Mouse (Mus musculus): ENCODE measurements around the gene Cyb5b.
"Not testable (repeated sequence)": the region's sequence is repeated elsewhere in the genome, so short reads cannot be mapped to it uniquely, and the experiment has no call there.

Gene Cyb5b

GRCm38 (mm10) chr8:107167848-107168247, 17.4 kb downstream of the Cyb5b start:
- in situ Hi-C loops (cut with MseI, MboI) = no loop called here

DNA sequence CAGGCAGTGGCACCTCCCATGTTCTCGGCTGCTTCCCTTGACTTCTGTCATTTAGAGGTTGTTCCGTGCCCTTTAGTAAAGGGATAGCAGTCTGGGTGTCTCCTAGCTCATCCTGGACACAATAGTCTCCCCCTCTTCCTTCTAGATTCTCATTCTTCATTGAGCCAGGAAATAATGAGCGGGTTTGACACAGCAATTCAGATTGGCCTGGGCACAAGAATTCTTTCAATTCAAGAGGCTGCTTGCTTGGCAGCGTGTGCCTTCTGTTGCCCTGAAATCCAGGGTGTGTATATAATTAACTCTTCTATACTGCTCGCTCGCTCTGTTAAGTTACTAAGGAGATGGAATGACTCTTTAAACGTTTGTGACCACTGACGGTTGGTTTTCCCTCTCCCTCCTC, 21.7 kb downstream of the Cyb5b start:
- in situ Hi-C loops (cut with MseI, MboI) = loop anchor here in 1 of 2 experiments (10.0 kb wide), 1 partner anchor 57 kb away; no protein-coding TSS in a partner anchor

DNA sequence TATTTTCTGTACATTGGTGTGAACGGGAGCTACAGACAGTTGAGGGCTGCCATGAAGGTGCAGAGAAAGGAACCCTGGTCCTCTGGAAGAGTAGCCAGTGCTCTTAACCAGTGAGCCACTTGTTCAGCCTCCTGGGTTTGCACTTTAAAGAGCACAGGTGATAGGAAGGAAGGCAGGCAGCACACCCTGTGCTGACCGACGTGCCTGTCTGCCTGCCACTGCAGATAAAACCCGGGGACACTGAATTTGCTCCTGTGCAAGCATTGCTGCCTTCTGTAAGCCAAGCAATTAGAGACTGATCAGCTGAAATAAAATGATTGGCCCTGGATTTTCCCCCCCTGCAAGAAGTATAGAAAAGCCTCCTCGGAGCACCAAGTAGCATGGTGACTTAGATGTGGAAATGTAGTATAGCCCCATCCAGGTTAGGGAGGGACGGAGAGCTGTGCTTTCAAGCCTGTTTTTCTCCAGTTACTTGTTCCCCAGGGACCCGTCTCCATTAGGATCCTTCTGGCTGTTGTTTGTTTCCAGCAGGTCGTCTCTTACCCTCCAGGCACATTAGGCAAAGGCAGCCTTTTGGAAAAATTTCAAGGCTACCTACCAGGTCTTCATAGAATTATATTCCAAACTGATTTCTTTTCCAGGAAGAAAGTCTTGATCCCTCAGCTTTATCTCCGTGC, 22.7 kb downstream of the Cyb5b start:
- in situ Hi-C loops (cut with MseI, MboI) = loop anchor here in 1 of 2 experiments (10.0 kb wide), 1 partner anchor 58 kb away; no protein-coding TSS in a partner anchor

- in situ Hi-C loops (cut with MseI, MboI) = no loop called here
Measured at GRCm38 (mm10) chr8:107181122-107181521, 30.7 kb downstream of the Cyb5b start.

DNA sequence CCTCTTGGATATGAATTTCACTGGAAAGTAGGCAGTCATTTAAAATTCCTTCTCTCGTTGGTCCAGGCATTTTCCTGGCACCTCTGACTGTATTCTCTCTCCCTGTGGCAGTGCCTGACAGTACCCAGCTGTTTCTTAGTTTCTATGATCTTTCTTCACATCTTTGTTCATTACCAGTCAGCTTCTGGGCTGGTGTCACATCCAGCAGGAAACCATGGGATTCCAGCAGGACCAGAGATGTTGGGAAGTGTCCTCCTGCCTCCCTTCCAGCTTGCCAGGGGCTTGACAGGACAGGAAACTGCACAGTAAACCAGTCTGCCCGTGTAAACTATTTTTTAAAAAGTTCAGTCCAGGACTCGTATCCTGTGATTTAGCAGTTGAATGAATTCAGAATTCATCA, 34.6 kb downstream of the Cyb5b start:
- in situ Hi-C loops (cut with MseI, MboI) = no loop called here

- in situ Hi-C loops (cut with MseI, MboI) = no loop called here
Measured at GRCm38 (mm10) chr8:107186659-107187390, 36.4 kb downstream of the Cyb5b start.

DNA sequence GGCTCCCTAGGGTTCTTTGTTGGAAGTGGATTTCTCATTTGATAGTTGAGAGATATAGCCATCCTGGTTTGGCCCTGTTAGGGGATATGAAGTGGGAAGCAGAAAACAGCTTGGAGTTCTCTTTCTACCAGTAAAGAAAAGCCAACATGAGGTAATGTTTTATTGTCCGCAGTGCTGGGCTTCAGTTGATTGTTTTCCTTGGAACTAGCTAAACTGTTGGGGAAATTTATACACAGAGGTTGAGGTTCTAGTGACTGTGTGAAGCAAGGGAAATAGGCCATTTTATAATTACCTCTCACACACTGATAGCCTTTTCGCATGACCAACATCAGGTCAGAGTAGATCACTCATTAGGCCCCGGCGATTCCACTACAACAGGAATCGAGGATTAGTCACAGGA, 37.2 kb downstream of the Cyb5b start:
- in situ Hi-C loops (cut with MseI, MboI) = no loop called here

- in situ Hi-C loops (cut with MseI, MboI) = no loop called here
Measured at GRCm38 (mm10) chr8:107192631-107193030, 42.2 kb downstream of the Cyb5b start.

- in situ Hi-C loops (cut with MseI, MboI) = no loop called here
Measured at GRCm38 (mm10) chr8:107193331-107193730, 42.9 kb downstream of the Cyb5b start.

DNA sequence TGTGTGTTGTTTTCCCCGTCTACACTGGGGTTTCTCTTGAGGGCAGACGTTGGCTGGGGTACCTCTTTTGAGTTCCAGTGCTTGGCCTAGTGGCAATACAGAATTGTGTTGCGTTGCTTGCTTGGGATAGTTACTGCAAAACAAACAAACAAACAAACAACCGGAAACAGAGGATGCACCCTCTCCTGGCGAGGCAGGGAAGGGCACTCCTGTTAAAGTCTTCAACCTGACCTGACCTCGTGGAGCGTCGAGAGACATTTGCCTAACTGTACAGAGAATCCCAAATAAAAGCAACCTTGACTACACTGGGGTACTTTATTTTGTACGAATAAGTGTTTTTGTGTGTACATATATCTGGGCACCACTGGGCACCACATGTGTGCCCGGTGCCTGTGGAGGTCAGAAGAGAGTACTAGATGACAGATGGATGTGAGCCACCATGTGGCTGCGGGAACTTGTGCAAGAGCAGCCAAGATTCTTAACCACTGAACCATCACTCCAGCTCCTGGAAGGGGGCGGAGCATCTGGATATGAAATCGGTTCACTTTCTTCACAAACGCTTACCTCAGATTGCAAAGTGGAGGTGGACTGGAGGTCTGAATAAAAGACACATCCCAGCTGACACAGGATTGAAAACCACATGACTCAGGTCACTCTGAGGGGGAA, 44.5 kb downstream of the Cyb5b start:
- in situ Hi-C loops (cut with MseI, MboI) = no loop called here

- in situ Hi-C loops (cut with MseI, MboI) = no loop called here
Measured at GRCm38 (mm10) chr8:107197901-107198826, 47.7 kb downstream of the Cyb5b start.

- in situ Hi-C loops (cut with MseI, MboI) = no loop called here
Measured at GRCm38 (mm10) chr8:107205164-107205563, 54.7 kb downstream of the Cyb5b start.

DNA sequence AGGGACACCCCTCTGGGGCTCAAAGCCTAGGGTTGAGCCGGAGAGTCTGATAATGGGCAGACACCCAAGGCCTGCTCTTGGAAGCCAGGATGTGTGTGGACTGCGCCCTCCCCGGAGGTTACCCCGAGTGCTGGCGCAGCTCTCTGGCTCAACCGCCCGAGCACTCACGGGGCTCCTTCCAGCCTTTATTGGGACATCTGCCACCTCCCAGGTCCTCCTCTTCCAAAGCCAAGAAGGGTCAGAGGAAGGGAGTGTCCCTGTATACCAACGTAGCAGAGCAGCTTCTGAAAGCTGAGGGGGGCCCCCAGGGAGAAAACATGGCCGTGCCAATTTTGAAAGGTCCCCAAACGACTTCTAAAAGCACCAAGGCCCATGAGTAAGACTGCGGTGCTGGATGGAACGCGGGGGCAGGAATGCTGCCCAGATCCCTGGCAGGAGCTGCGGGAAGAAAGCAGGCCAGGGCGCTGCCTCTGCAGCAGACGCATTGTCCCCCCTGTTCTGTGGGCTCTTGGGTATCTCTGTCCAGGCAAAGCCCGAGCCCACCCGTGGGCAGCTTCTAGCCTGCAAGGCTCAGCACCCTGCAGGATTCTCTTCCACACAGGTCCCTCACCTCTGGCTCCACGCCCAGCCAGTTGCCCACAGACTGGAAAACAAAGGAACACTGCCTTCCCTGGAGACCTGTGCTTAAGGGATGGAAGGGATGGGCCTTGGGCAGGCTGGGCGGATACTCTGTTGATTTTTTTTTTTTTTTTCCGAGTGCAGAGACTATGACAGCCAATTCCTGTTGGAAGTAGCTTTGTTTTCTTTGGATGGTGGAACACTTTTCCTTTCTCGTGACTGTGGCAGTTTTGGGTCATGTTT, 55.5 kb downstream of the Cyb5b start:
- in situ Hi-C loops (cut with MseI, MboI) = no loop called here

- in situ Hi-C loops (cut with MseI, MboI) = no loop called here
Measured at GRCm38 (mm10) chr8:107206782-107207525, 56.5 kb downstream of the Cyb5b start.

DNA sequence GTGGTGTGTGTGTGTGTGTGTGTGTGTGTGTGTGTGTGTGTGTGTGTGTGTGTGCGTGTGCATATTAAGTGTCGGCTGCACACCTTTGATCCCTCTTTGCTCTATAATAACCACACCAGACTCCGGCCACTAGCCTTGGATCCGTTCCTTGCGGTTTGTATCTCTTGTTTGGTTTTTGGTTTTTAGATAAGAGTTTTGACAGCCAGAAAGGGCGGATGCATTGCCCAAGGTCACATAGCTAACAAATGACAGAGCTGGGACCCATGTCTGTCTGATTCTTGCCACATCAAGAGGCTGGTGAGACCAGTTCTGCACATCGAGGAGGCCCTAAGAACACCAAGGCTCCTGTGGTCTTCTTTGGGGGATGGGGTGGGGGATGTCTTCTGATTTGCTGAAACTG, 58.7 kb downstream of the Cyb5b start:
- in situ Hi-C loops (cut with MseI, MboI) = no loop called here

DNA sequence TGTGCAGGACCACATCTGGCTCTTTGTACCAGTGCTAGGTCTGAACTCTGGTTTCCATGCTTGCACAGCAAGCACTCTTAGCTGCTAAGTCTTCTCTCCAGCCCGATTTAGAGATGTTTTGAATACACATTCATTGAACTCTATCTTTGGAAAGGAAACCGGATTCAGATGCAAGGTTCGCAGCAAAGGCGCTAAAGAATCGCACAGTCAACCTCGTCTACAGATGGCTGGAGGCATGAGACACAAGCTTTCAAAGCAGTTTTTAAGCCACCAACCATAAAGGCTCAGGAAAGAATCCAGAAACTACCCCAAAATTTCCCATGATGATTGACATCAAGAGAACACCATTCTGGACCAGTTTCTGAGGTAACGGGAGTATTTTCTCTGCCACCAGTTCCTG, 61.6 kb downstream of the Cyb5b start:
- in situ Hi-C loops (cut with MseI, MboI) = no loop called here

- in situ Hi-C loops (cut with MseI, MboI) = not testable (repeated sequence)
Measured at GRCm38 (mm10) chr8:107217230-107217629, 66.8 kb downstream of the Cyb5b start.

- in situ Hi-C loops (cut with MseI, MboI) = no loop called here
Measured at GRCm38 (mm10) chr8:107218091-107218490, 67.7 kb downstream of the Cyb5b start.

GRCm38 (mm10) chr8:107219078-107219477, 68.6 kb downstream of the Cyb5b start:
- in situ Hi-C loops (cut with MseI, MboI) = no loop called here
